Mouse (Mus musculus): ENCODE data around the gene March9. TPM values are rescaled to one million over a fixed set of nuclear protein-coding genes. Genes with fewer than 3 reads are reported as not detected.

The March9 gene
- polyA plus RNA-seq, 1 experiment from 2014 or later, result 0.81 TPM

GRCm38 (mm10) chr10:127078677-127079575 is 18.9 kb upstream of the March9 start:
- ATAC-seq (ENCODE audit: low FRiP score, low TSS enrichment) (no peak), DNase-seq (ENCODE audit: low spot score) (no peak)
- TF ChIP-seq CTCF (IDR thresholded peaks at IDR 0.05; ENCODE audit: low read depth), result no peak
- no peak for TF ChIP-seq EP300 (optimal IDR thresholded peaks at IDR 0.05)
- Histone ChIP-seq H3K9me3 (ENCODE audit: control insufficient read depth, low read length) (no peaks in the 10 kb centered on the region), H3K36me3 (ENCODE audit: control insufficient read depth, insufficient read depth, low read length) (no peaks in the 10 kb centered on the region), H3K4me3 (ENCODE audit: low read depth, low read length) (peak overlapping the region; percentile 49), H3K9ac (ENCODE audit: low read length) (peak overlapping the region; percentile 38), H3K4me1 (replicated peaks; ENCODE audit: control insufficient read depth, insufficient read depth) (no peaks in the 10 kb centered on the region; the same call in 1 of the 2 replicates), H3K27ac (replicated peaks) (no peak overlapping the region), H3K27me3 (ENCODE audit: control insufficient read depth, insufficient read depth, low read length) (peaks cover 5% of the 10 kb centered on the region), H3K4me2 (replicated peaks; ENCODE audit: low read depth) (peak overlapping the region; percentile 70)
- WGBS, result 2% methylated on average over 19 of the region's 49 CpGs

DNA sequence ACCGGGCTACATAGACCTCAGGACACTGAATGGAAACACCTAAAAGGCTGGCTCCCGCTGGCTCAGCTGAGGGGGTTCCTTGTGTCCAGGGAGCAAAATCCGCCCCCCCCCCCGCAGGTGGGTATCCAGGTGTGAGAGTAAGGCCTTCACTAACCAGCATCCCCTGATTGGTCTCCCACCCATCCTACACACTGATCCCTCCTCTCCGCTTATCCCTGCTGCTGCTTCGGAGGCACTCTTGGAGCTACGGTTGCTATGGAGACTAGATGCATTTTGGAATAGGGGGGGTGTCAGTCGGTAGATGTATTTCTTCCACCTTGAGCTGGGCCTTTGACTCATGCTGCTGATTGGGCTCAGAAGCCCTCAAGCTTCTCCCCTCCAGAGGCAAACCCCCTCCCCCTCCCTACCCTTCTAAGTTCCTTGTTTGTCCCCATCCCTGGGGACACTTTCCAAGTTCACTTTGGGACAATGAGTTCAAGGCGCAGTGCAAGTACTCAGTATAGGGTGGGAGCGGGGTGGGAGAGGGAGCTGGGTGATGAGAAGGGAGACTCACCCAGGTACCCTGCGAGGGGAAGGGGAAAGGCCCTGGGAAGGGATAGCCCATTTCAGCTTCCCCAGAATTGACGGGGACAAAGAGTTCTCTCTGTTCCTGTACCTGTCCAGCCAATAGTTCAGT is 18.2 kb upstream of the March9 start:
- ATAC-seq (ENCODE audit: low FRiP score, low TSS enrichment) (no peak), DNase-seq (ENCODE audit: low spot score) (no peak)
- Histone ChIP-seq H3K27me3 (ENCODE audit: control insufficient read depth, insufficient read depth, low read length) (peaks cover 5% of the 10 kb centered on the region), H3K27ac (replicated peaks) (no peak overlapping the region), H3K36me3 (ENCODE audit: control insufficient read depth, insufficient read depth, low read length) (no peaks in the 10 kb centered on the region), H3K4me2 (replicated peaks; ENCODE audit: low read depth) (peak overlapping the region; percentile 70), H3K9ac (ENCODE audit: low read length) (no peak overlapping the region), H3K4me1 (replicated peaks; ENCODE audit: control insufficient read depth, insufficient read depth) (no peaks in the 10 kb centered on the region; the same call in 1 of the 2 replicates), H3K9me3 (ENCODE audit: control insufficient read depth, low read length) (no peaks in the 10 kb centered on the region), H3K4me3 (ENCODE audit: low read depth, low read length) (no peak overlapping the region; the same call in 1 of the 2 replicates)
- TF ChIP-seq CTCF (IDR thresholded peaks at IDR 0.05; ENCODE audit: low read depth) (no peak), EP300 (optimal IDR thresholded peaks at IDR 0.05) (no peak)
- 3% methylated on average over 12 of the region's 12 CpGs for WGBS

- H3K9me3 ChIP-seq (ENCODE audit: control insufficient read depth, low read length), result no peaks in the 10 kb centered on the region
- no peaks in the 10 kb centered on the region for H3K36me3 ChIP-seq (ENCODE audit: control insufficient read depth, insufficient read depth, low read length)
- H3K4me2 ChIP-seq (replicated peaks; ENCODE audit: low read depth), result no peak overlapping the region
- peaks cover 5% of the 10 kb centered on the region for H3K27me3 ChIP-seq (ENCODE audit: control insufficient read depth, insufficient read depth, low read length)
- 19% methylated on average over 10 of the region's 10 CpGs for WGBS
- H3K4me1 ChIP-seq (replicated peaks; ENCODE audit: control insufficient read depth, insufficient read depth), result no peaks in the 10 kb centered on the region; the same call in 1 of the 2 replicates
- H3K9ac ChIP-seq (ENCODE audit: low read length), result no peak overlapping the region
- H3K4me3 ChIP-seq (ENCODE audit: low read depth, low read length), result no peak overlapping the region
- TF ChIP-seq CTCF (IDR thresholded peaks at IDR 0.05; ENCODE audit: low read depth), result no peak
- TF ChIP-seq EP300 (optimal IDR thresholded peaks at IDR 0.05), result no peak
- DNase-seq (ENCODE audit: low spot score) (no peak), ATAC-seq (ENCODE audit: low FRiP score, low TSS enrichment) (no peak)
- no peak overlapping the region for H3K27ac ChIP-seq (replicated peaks)
These were observed 17.5 kb upstream of the March9 start for GRCm38 (mm10) chr10:127077515-127077914.

GRCm38 (mm10) chr10:127076082-127076481 is 16.1 kb upstream of the March9 start:
- DNase-seq (ENCODE audit: low spot score) (no peak), ATAC-seq (ENCODE audit: low FRiP score, low TSS enrichment) (no peak)
- TF ChIP-seq CTCF (IDR thresholded peaks at IDR 0.05; ENCODE audit: low read depth) (no peak), EP300 (optimal IDR thresholded peaks at IDR 0.05) (no peak)
- Histone ChIP-seq H3K4me1 (replicated peaks; ENCODE audit: control insufficient read depth, insufficient read depth) (no peaks in the 10 kb centered on the region; the same call in 1 of the 2 replicates), H3K9me3 (ENCODE audit: control insufficient read depth, low read length) (no peaks in the 10 kb centered on the region), H3K27me3 (ENCODE audit: control insufficient read depth, insufficient read depth, low read length) (peaks cover 4% of the 10 kb centered on the region), H3K4me3 (ENCODE audit: low read depth, low read length) (no peak overlapping the region), H3K9ac (ENCODE audit: low read length) (no peak overlapping the region), H3K27ac (replicated peaks) (no peak overlapping the region), H3K36me3 (ENCODE audit: control insufficient read depth, insufficient read depth, low read length) (no peaks in the 10 kb centered on the region), H3K4me2 (replicated peaks; ENCODE audit: low read depth) (no peak overlapping the region)
- 31% methylated on average over 4 of the region's 4 CpGs for WGBS

DNA sequence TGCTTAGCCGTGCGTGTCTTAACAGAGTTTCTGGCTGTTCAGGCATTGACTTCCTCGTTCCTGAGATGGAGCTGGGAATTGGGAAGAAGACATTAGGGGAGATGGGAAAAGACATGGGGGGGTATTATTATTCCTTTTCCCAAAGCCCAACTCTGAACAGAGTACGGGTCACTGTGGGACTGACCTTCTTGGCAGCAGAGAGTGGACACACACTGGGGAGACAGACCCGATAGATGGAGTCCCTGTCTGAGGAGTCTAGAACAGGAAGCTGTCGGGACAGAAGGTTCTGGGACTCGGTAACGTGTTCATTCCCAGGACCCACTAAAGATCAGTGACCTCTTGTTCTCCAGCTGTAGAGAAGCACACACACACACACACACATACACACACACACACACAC is 15.7 kb upstream of the March9 start:
- no peak overlapping the region for H3K27ac ChIP-seq (replicated peaks)
- WGBS, result 63% methylated on average over 8 of the region's 8 CpGs
- ATAC-seq (ENCODE audit: low FRiP score, low TSS enrichment), result no peak

More for the DNA sequence above, 15.7 kb upstream of the March9 start:
- H3K9ac ChIP-seq (ENCODE audit: low read length), result no peak overlapping the region
- H3K27me3 ChIP-seq (ENCODE audit: control insufficient read depth, insufficient read depth, low read length), result no peaks in the 10 kb centered on the region; the same call in 1 of the 2 replicates
- no peak overlapping the region for H3K4me3 ChIP-seq (ENCODE audit: low read depth, low read length)
- H3K36me3 ChIP-seq (ENCODE audit: control insufficient read depth, insufficient read depth, low read length), result no peaks in the 10 kb centered on the region
- H3K9me3 ChIP-seq (ENCODE audit: control insufficient read depth, low read length), result no peaks in the 10 kb centered on the region
- no peak overlapping the region for H3K4me2 ChIP-seq (replicated peaks; ENCODE audit: low read depth)
- DNase-seq (ENCODE audit: low spot score), result no peak
- TF ChIP-seq EP300 (optimal IDR thresholded peaks at IDR 0.05) (no peak), CTCF (IDR thresholded peaks at IDR 0.05; ENCODE audit: low read depth) (no peak)
- no peaks in the 10 kb centered on the region; the same call in 1 of the 2 replicates for H3K4me1 ChIP-seq (replicated peaks; ENCODE audit: control insufficient read depth, insufficient read depth)
